Mouse (Mus musculus): ENCODE results near the gene Rps6kc1. TPM values are rescaled to one million over a fixed set of nuclear protein-coding genes. Genes with fewer than 3 reads are reported as not detected.

The Rps6kc1 gene
- polyA plus RNA-seq, 1 experiment from 2014 or later = 21.1 TPM

DNA sequence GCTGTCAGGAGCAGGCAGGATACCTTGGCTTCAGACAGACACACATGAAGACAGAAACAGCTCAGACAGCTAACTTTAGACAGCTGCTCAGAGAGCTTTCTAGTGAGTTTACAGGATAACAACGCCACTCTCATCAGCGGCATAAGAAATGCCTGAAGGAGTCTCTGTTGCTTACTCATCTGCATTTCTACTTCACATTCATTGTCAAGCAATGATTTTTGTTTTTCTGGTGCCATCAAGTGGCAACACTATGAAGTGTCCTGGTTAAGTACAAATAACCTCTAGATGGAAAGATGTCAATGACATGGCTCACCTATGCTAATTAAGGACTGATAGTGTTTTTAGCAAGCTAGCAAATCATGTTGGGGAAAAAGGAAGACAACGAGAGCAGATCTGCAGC lies 42.8 kb downstream of the Rps6kc1 start:
- 82% methylated on average over 3 of the region's 3 CpGs for WGBS
- H3K9ac ChIP-seq = no peak overlapping the region
- H3K27ac ChIP-seq = no peak overlapping the region
- no peak for ATAC-seq (ENCODE audit: insufficient number of reproducible peaks, insufficient read depth, low FRiP score, low TSS enrichment)
- no peak overlapping the region for H3K4me2 ChIP-seq (replicated peaks)
- peaks cover 51% of the 10 kb centered on the region for H3K36me3 ChIP-seq
- H3K4me3 ChIP-seq = no peak overlapping the region
- H3K4me1 ChIP-seq = no peaks in the 10 kb centered on the region
- no peaks in the 10 kb centered on the region for H3K9me3 ChIP-seq
- H3K27me3 ChIP-seq = no peaks in the 10 kb centered on the region

GRCm38 (mm10) chr1:190861626-190862025 lies 49.9 kb downstream of the Rps6kc1 start:
- ATAC-seq (ENCODE audit: insufficient number of reproducible peaks, insufficient read depth, low FRiP score, low TSS enrichment) = no peak
- no peaks in the 10 kb centered on the region for H3K9me3 ChIP-seq
- H3K4me2 ChIP-seq (replicated peaks) = no peak overlapping the region
- H3K27ac ChIP-seq = no peak overlapping the region
- H3K36me3 ChIP-seq = peaks cover 9% of the 10 kb centered on the region
- no peaks in the 10 kb centered on the region for H3K4me1 ChIP-seq
- no peak overlapping the region for H3K4me3 ChIP-seq
- WGBS = 74% methylated on average over 5 of the region's 5 CpGs
- no peaks in the 10 kb centered on the region for H3K27me3 ChIP-seq
- no peak overlapping the region for H3K9ac ChIP-seq

DNA sequence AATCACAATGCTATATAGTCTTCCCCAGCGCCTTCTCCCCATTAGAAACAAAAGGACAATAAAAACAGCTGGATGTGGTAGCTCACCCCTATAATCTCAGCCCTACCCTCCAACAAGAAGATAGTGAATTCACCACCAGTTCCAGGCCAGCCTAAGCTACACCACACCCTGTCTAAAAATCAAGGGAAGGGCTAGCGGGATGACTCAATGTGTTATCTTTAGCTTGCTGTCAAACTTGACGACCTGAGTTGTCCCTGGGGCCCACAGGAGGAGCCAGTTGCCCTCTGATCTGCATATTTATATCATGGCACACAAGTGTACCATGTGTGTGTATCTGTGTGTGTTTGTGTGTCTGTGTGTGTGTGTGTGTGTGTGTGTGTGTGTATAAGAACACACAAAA lies 57.1 kb downstream of the Rps6kc1 start:
- no peak overlapping the region for H3K4me3 ChIP-seq
- no peaks in the 10 kb centered on the region for H3K27me3 ChIP-seq
- no peak overlapping the region for H3K4me2 ChIP-seq (replicated peaks)
- no peak for ATAC-seq (ENCODE audit: insufficient number of reproducible peaks, insufficient read depth, low FRiP score, low TSS enrichment)
- no peaks in the 10 kb centered on the region; the same call in 1 of the 2 replicates for H3K36me3 ChIP-seq
- no peak overlapping the region for H3K9ac ChIP-seq
- H3K4me1 ChIP-seq = no peaks in the 10 kb centered on the region
- no peaks in the 10 kb centered on the region for H3K9me3 ChIP-seq
- no peak overlapping the region for H3K27ac ChIP-seq
- WGBS = 62% methylated on average over 3 of the region's 3 CpGs

GRCm38 (mm10) chr1:190849162-190849865 lies 62.3 kb downstream of the Rps6kc1 start:
- Histone ChIP-seq H3K4me2 (replicated peaks) (no peak overlapping the region), H3K9ac (no peak overlapping the region), H3K9me3 (no peaks in the 10 kb centered on the region), H3K27ac (no peak overlapping the region), H3K27me3 (no peaks in the 10 kb centered on the region), H3K4me3 (no peak overlapping the region), H3K36me3 (no peaks in the 10 kb centered on the region), H3K4me1 (0 out of 2 replicates have a peak, but pooled peaks cover 5% of the 10 kb centered on the region)
- no peak for ATAC-seq (ENCODE audit: insufficient number of reproducible peaks, insufficient read depth, low FRiP score, low TSS enrichment)
- 79% methylated on average over 11 of the region's 11 CpGs for WGBS

GRCm38 (mm10) chr1:190848676-190849075 lies 62.9 kb downstream of the Rps6kc1 start:
- Histone ChIP-seq H3K9me3 (no peaks in the 10 kb centered on the region), H3K27me3 (no peaks in the 10 kb centered on the region), H3K27ac (no peak overlapping the region), H3K9ac (no peak overlapping the region), H3K36me3 (no peaks in the 10 kb centered on the region), H3K4me3 (no peak overlapping the region), H3K4me2 (replicated peaks) (no peak overlapping the region), H3K4me1 (0 out of 2 replicates have a peak, but pooled peaks cover 5% of the 10 kb centered on the region)
- no peak for ATAC-seq (ENCODE audit: insufficient number of reproducible peaks, insufficient read depth, low FRiP score, low TSS enrichment)
- 44% methylated on average over 3 of the region's 3 CpGs for WGBS

DNA sequence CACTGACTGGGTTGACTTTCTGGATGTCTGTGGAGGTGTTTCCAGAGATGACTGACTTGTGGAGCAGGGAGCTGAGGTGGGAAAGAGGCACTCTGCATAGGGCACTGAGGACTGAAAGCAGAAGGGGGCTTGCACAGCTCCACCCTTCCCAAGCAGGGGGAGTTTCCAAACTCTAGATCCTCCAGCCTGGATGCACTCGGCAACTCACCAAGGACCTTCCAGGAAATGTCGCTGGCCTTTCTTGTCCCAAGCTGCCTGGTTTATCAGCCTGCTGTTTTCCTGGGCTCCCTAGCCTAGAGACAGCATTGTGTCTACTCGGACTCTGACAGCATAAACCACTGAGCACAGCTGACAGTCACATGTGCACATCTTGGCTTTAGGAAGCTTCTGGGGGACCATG lies 64.6 kb downstream of the Rps6kc1 start:
- ATAC-seq (ENCODE audit: insufficient number of reproducible peaks, insufficient read depth, low FRiP score, low TSS enrichment) = no peak
- no peak overlapping the region for H3K4me2 ChIP-seq (replicated peaks)
- 78% methylated on average over 3 of the region's 3 CpGs for WGBS

DNA sequence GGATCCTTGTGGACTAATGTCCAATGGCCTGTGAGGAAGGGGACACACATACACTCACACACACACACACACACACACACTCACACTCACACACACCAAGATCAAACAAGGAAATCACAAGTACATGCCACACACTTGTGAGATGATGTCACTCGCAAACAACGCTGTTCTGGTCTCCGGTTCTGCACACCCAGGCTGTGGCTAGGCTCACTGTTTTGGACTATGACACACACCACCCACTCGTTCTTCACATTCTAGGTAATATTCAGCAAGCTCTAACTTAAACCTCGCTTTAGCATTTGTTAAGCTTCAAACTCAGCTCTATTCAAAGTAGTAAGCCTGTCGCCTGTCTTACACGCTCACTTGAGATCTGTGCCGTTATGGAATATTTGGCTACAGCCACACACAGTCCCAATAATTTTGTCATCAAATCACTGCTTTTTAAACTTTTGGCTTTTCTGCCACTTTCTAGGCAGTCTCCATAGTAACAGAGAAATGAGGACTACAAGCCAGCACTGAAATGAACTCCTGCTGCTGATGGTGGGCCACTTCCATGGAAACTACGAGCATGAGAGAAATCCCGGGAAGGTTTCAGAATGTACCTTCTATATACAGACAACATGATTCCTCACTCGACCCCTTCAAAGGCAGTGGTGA lies 65.4 kb downstream of the Rps6kc1 start:
- no peaks in the 10 kb centered on the region for H3K27me3 ChIP-seq
- 90% methylated on average over 11 of the region's 11 CpGs for WGBS
- no peak overlapping the region for H3K9ac ChIP-seq
- H3K4me3 ChIP-seq = no peak overlapping the region
- H3K9me3 ChIP-seq = no peaks in the 10 kb centered on the region
- no peak overlapping the region for H3K27ac ChIP-seq
- 0 out of 2 replicates have a peak, but pooled peaks cover 5% of the 10 kb centered on the region for H3K36me3 ChIP-seq
- no peak for ATAC-seq (ENCODE audit: insufficient number of reproducible peaks, insufficient read depth, low FRiP score, low TSS enrichment)
- no peak overlapping the region for H3K4me2 ChIP-seq (replicated peaks)
- 0 out of 2 replicates have a peak, but pooled peaks cover 5% of the 10 kb centered on the region for H3K4me1 ChIP-seq

More for the DNA sequence above, 64.6 kb downstream of the Rps6kc1 start:
- no peaks in the 10 kb centered on the region for H3K9me3 ChIP-seq
- H3K36me3 ChIP-seq = 0 out of 2 replicates have a peak, but pooled peaks cover 5% of the 10 kb centered on the region
- no peaks in the 10 kb centered on the region for H3K27me3 ChIP-seq
- H3K4me1 ChIP-seq = 0 out of 2 replicates have a peak, but pooled peaks cover 5% of the 10 kb centered on the region
- no peak overlapping the region for H3K27ac ChIP-seq
- H3K4me3 ChIP-seq = no peak overlapping the region
- H3K9ac ChIP-seq = no peak overlapping the region

DNA sequence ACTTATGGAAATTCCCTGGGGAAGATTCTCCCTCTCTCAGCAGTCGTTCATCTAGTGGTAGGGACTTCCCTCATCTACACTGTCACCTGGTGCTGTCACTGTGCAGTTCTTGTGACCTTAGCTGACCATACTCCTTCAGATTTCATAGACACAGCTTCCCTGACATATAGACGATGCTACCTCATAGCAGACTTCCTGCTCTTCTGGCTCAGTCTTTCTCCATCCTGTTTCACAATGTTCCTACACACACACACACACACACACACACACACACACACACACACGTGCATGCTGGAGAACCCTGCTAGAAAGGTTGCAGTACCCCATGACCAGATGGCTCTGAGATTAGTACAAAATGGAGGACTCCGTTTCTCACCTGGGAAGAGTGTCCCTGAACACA lies 66.2 kb downstream of the Rps6kc1 start:
- 74% methylated on average over 4 of the region's 4 CpGs for WGBS
- no peak for ATAC-seq (ENCODE audit: insufficient number of reproducible peaks, insufficient read depth, low FRiP score, low TSS enrichment)
- H3K9ac ChIP-seq = no peak overlapping the region
- no peaks in the 10 kb centered on the region for H3K27me3 ChIP-seq
- no peak overlapping the region for H3K4me3 ChIP-seq
- no peak overlapping the region for H3K4me2 ChIP-seq (replicated peaks)
- H3K4me1 ChIP-seq = 0 out of 2 replicates have a peak, but pooled peaks cover 5% of the 10 kb centered on the region
- H3K27ac ChIP-seq = no peak overlapping the region
- no peaks in the 10 kb centered on the region for H3K9me3 ChIP-seq
- H3K36me3 ChIP-seq = 0 out of 2 replicates have a peak, but pooled peaks cover 5% of the 10 kb centered on the region

- H3K9me3 ChIP-seq = no peaks in the 10 kb centered on the region
- H3K9ac ChIP-seq = no peak overlapping the region
- no peak overlapping the region for H3K4me2 ChIP-seq (replicated peaks)
- H3K36me3 ChIP-seq = 0 out of 2 replicates have a peak, but pooled peaks cover 5% of the 10 kb centered on the region
- WGBS = 87% methylated on average over 11 of the region's 11 CpGs
- no peak overlapping the region for H3K27ac ChIP-seq
- no peaks in the 10 kb centered on the region for H3K27me3 ChIP-seq
- ATAC-seq (ENCODE audit: insufficient number of reproducible peaks, insufficient read depth, low FRiP score, low TSS enrichment) = no peak
- 0 out of 2 replicates have a peak, but pooled peaks cover 5% of the 10 kb centered on the region for H3K4me1 ChIP-seq
- H3K4me3 ChIP-seq = no peak overlapping the region
Measured at GRCm38 (mm10) chr1:190844356-190844755, 67.2 kb downstream of the Rps6kc1 start.

- Histone ChIP-seq H3K9ac (no peak overlapping the region), H3K27me3 (no peaks in the 10 kb centered on the region), H3K27ac (no peak overlapping the region), H3K4me2 (replicated peaks) (no peak overlapping the region), H3K4me1 (no peaks in the 10 kb centered on the region), H3K36me3 (0 out of 2 replicates have a peak, but pooled peaks cover 3% of the 10 kb centered on the region), H3K4me3 (no peak overlapping the region), H3K9me3 (no peaks in the 10 kb centered on the region)
- no peak for ATAC-seq (ENCODE audit: insufficient number of reproducible peaks, insufficient read depth, low FRiP score, low TSS enrichment)
- WGBS = 81% methylated on average over 2 of the region's 2 CpGs
Measured at GRCm38 (mm10) chr1:190836046-190836445, 75.5 kb downstream of the Rps6kc1 start.

DNA sequence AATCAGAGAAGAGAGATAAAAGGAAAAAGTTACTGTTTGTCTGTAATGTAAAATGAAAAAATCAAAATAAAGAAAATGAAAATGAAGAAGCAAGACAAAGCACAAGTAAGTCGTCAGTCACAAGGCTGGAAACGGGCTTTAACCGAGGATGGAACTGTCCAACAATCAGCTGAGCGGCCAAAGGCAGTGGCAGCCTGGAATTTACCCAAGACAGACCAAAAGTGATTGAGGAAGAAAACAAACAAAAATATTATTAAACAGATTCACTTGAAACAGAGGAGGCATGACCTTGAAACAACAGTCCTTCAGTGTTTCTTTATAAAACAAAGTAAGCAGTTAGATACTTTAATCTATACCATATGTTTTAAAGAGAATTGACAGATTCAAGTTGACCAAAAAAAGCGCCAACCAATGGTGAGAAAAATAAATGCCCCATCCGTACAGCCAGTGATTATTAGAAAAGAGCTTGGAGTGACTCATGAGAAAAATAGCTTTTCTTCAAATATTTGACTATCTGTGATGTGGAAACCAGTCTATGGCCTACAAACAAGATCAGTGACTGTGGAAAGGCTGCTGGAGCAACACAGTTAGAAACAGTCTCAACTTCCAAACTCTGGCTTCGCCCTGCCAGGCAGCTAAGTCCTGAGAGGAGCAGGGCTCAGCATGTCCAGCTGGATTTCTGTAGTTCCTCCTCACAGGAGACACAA lies 77.2 kb downstream of the Rps6kc1 start:
- H3K4me1 ChIP-seq = no peaks in the 10 kb centered on the region
- H3K4me3 ChIP-seq = no peak overlapping the region
- no peaks in the 10 kb centered on the region for H3K9me3 ChIP-seq
- no peak overlapping the region for H3K9ac ChIP-seq
- 55% methylated on average over 7 of the region's 7 CpGs for WGBS
- no peak overlapping the region for H3K27ac ChIP-seq
- no peaks in the 10 kb centered on the region for H3K27me3 ChIP-seq
- no peak for ATAC-seq (ENCODE audit: insufficient number of reproducible peaks, insufficient read depth, low FRiP score, low TSS enrichment)
- peaks cover 4% of the 10 kb centered on the region; the same call in 1 of the 2 replicates for H3K36me3 ChIP-seq
- no peak overlapping the region for H3K4me2 ChIP-seq (replicated peaks)
